Mouse (Mus musculus): ENCODE data around the gene Arhgap45.

- no peak for TF ChIP-seq GATA1 (IDR thresholded peaks at IDR 0.05; ENCODE audit: borderline replicate concordance, low read length)
- TF ChIP-seq FLI1 (IDR thresholded peaks at IDR 0.05; ENCODE audit: low read length): no peak
Measured at GRCm38 (mm10) chr10:79976722-79977107, 39.7 kb upstream of the Arhgap45 start.

All from megakaryocyte, embryonic 14.5 days (primary cell).